Mouse (Mus musculus) heart, postnatal 0 days (tissue): ENCODE data around the gene Ccdc50. TPM values are rescaled to one million over a fixed set of nuclear protein-coding genes. Genes with fewer than 3 reads are reported as not detected.
A peak's percentile ranks its signal among the peaks of the same experiment; 100 is the strongest.

Source experiments
- ATAC-seq: fragments of 200-750 bp; cut with Nextera tagmentation; 2 replicates; pipeline ENCODE4 v1.8.0; 2017; ENCODE audit warnings: low read depth, moderate number of reproducible peaks, moderate library complexity; ENCODE audit not compliant: insufficient read depth
- DNase-seq: peaks from one replicate; pipeline ENCODE4 v3.0.0-alpha.2; 2016; ENCODE audit warnings: low spot score
- H3K27ac ChIP-seq: fragments of 300-500 bp; sonication (generic); 2 replicates; pipeline ENCODE4 v1.5.1; 2014; ENCODE audit warnings: low read depth, mild to moderate bottlenecking
- H3K27me3 ChIP-seq: fragments of 300-500 bp; sonication (generic); 2 replicates; pipeline ENCODE4 v1.6.1; 2014; ENCODE audit warnings: low read length, mixed read lengths; ENCODE audit not compliant: control insufficient read depth, insufficient read depth
- H3K36me3 ChIP-seq: fragments of 300-500 bp; sonication (generic); replicated peaks from 2 replicates; pipeline ENCODE4 v1.6.1; 2014; ENCODE audit warnings: low read length, mixed read lengths; ENCODE audit not compliant: control insufficient read depth, insufficient read depth
- H3K4me1 ChIP-seq: fragments of 300-500 bp; sonication (generic); 2 replicates; pipeline ENCODE4 v1.6.1; 2014; ENCODE audit warnings: antibody characterized with exemption; ENCODE audit not compliant: control insufficient read depth, insufficient read depth
- H3K4me2 ChIP-seq: fragments of 300-500 bp; sonication (generic); 2 replicates; pipeline ENCODE4 v1.6.1; 2014; ENCODE audit warnings: low read depth, mild to moderate bottlenecking, low read length, moderate library complexity
- H3K4me3 ChIP-seq: fragments of 300-500 bp; sonication (generic); 2 replicates; pipeline ENCODE4 v1.5.1; 2014; ENCODE audit warnings: low read depth, low read length
- H3K9ac ChIP-seq: fragments of 300-500 bp; sonication (generic); replicated peaks from 2 replicates; pipeline ENCODE4 v1.6.1; 2014; ENCODE audit warnings: low read depth, low read length, mixed read lengths
- H3K9me3 ChIP-seq: fragments of 300-500 bp; sonication (generic); replicated peaks from 2 replicates; pipeline ENCODE4 v1.6.1; 2016; ENCODE audit warnings: low read length; ENCODE audit not compliant: control insufficient read depth
- CTCF ChIP-seq: IDR thresholded peaks from 2 replicates; pipeline ENCODE4 v1.5.1; 2016; ENCODE audit warnings: antibody characterized with exemption, control low read depth, low read depth
- EP300 ChIP-seq: IDR thresholded peaks from 2 replicates; pipeline ENCODE4 v1.6.1; 2016; ENCODE audit warnings: antibody characterized with exemption, low read depth
- WGBS: fragments of 180-500 bp; shearing (Covaris S2); extraction: QIAGEN DNeasy Blood & Tissue Kit; methylation state at CpG from one replicate; pipeline ENCODE4 v1.1.7; 2014; 5-methylcytosine and 5-hydroxymethylcytosine counted together
- polyA plus RNA-seq: library from polyadenylated mRNA; unstranded; fragments of >200 nt; fragmentation: Nextera tagmentation; extraction: Ambion mirVana; gene quantifications from 2 replicates; pipeline ENCODE4 v1.2.1, GENCODE M21; 2015
- total RNA-seq: library from RNA; depleted of rRNA; stranded (reverse); fragments of >200 nt; gene quantifications from 2 replicates; pipeline ENCODE4 v1.2.3, GENCODE M21; 2014; ENCODE audit warnings: low replicate concordance

Gene Ccdc50
- total and polyA plus RNA-seq, 2 experiments from 2014 or later = 18.8 to 20.9 TPM

DNA sequence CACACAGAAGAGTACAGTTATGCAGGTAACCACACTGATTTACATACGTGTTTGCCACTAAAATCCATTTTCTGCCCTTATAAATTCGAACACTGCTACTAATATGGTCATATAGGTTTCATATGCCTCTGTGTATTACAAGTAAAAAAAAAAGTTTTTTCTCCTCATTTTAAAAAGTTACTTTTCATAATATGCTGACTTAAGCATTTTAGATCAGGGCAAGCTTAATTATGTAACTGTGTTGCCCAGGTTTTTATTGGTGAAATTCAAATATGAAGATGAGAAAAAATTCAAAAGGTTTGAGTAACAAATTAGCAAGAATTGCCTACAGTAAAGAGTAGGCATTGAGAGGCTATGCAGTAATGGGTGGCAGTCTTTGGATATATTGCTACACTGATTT is 62.0 kb downstream of the Ccdc50 start:
- WGBS = 90% methylated on average over 2 of the region's 2 CpGs
- DNase-seq = no peak
- Histone ChIP-seq H3K27ac (no peak overlapping the region), H3K9ac (no peak overlapping the region), H3K9me3 (no peaks in the 10 kb centered on the region), H3K4me2 (no peak overlapping the region), H3K36me3 (peaks cover 18% of the 10 kb centered on the region), H3K4me1 (no peaks in the 10 kb centered on the region), H3K4me3 (no peak overlapping the region), H3K27me3 (no peaks in the 10 kb centered on the region)
- ATAC-seq = no peak
- TF ChIP-seq CTCF (no peak), EP300 (no peak)

DNA sequence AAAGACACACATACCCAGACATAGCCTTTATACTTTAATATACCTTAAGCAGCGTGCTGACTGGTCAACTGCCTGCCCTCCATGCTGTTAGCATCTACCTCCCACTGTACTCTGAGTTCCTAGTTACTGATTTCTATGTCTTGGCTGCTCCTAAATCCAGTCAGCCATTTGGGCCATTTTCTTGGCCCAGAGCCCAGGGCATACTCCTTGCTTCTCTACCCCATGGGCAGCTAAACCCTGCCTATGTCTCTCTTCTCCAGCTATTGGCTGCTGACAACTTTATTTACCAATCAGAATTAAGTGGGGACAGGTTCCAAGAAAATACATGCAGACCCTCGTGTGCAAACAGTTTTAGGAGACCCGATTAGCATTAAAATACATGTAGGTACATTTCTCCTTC is 64.7 kb downstream of the Ccdc50 start:
- DNase-seq = no peak
- Histone ChIP-seq H3K4me1 (no peaks in the 10 kb centered on the region), H3K27me3 (no peaks in the 10 kb centered on the region)

DNA sequence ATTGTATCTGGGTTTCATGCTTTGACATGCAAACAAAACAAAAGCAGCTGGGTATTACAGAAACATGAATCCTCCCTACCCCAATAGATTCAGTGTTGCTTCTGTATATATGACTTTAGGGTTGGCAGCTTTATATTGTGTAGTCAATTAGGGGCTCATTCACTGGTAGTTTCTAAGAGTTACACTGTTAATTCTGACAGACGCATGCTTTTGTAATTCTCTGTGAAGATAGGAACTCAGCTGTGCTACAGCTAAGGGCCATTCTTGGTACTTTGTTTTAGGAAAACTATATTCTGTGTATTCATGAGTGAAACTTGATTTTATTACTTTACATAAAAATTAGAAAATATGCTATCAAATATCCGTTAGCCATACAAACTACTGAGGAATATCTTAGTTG is 65.2 kb downstream of the Ccdc50 start:
- Histone ChIP-seq H3K4me3 (no peak overlapping the region), H3K9ac (no peak overlapping the region), H3K36me3 (no peaks in the 10 kb centered on the region; the same call in 1 of the 2 replicates), H3K4me2 (no peak overlapping the region), H3K27me3 (no peaks in the 10 kb centered on the region), H3K27ac (no peak overlapping the region), H3K9me3 (no peaks in the 10 kb centered on the region), H3K4me1 (no peaks in the 10 kb centered on the region)
- no peak for DNase-seq
- WGBS = 81% methylated on average over 2 of the region's 2 CpGs
- TF ChIP-seq CTCF (no peak), EP300 (no peak)
- ATAC-seq = no peak

More for the DNA sequence above, 64.7 kb downstream of the Ccdc50 start:
- no peak overlapping the region for H3K4me3 ChIP-seq
- no peak overlapping the region for H3K27ac ChIP-seq
- no peak for TF ChIP-seq CTCF
- TF ChIP-seq EP300 = no peak
- no peaks in the 10 kb centered on the region; the same call in 1 of the 2 replicates for H3K36me3 ChIP-seq
- H3K9ac ChIP-seq = no peak overlapping the region
- no peak for ATAC-seq
- H3K4me2 ChIP-seq = no peak overlapping the region
- H3K9me3 ChIP-seq = no peaks in the 10 kb centered on the region
- WGBS = 74% methylated on average over 3 of the region's 3 CpGs

DNA sequence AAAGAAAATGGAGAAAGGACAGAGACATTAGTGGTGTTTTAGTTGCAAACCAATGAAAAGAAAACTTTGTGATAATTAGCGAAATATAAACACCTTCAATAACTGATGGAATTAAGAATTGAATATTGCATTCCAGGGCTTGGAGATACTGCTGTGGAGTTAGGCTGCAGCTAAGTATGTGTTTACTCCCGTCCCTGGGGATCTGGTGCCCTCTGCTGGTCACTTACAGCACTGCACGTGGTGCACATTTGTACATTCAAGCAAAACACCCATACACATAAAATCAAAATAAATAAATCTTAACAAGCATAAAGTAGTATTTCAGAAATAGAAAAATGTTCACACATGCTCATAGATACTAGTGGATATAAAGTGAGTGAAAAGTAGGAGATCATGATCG is 68.6 kb downstream of the Ccdc50 start:
- H3K36me3 ChIP-seq = no peaks in the 10 kb centered on the region
- no peak overlapping the region for H3K4me3 ChIP-seq
- no peak overlapping the region for H3K9ac ChIP-seq
- ATAC-seq = no peak
- no peaks in the 10 kb centered on the region for H3K27me3 ChIP-seq
- WGBS = 19% methylated on average over 4 of the region's 4 CpGs
- no peak overlapping the region for H3K4me2 ChIP-seq
- peak; percentile 23 for DNase-seq
- H3K4me1 ChIP-seq = no peaks in the 10 kb centered on the region
- no peaks in the 10 kb centered on the region for H3K9me3 ChIP-seq
- no peak overlapping the region for H3K27ac ChIP-seq
- peak; percentile 99 for TF ChIP-seq CTCF
- TF ChIP-seq EP300 = no peak

DNA sequence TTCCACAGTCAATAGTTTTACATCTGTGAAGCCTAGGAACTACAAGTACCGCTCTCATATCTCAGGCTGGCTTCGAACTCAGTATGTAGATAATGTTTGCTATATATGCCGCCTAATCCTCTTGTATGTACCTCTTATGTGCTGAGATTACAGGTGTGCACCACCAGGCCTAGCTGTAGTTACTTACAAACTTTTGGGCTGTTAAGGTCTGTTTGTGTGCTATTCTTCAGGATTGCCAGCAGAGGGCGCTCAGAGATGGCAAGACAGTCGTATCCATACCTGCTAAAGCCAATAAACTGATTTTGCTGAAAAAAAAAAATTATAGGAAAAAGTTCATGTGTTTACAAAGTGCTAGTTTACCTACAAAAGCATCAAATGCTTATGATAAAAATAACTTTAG is 80.1 kb downstream of the Ccdc50 start:
- Histone ChIP-seq H3K36me3 (no peaks in the 10 kb centered on the region), H3K4me1 (no peaks in the 10 kb centered on the region), H3K27ac (no peak overlapping the region), H3K27me3 (no peaks in the 10 kb centered on the region), H3K4me2 (no peak overlapping the region), H3K9ac (no peak overlapping the region), H3K9me3 (no peaks in the 10 kb centered on the region), H3K4me3 (no peak overlapping the region)
- WGBS = 21% methylated on average over 5 of the region's 5 CpGs
- DNase-seq = peak; percentile 19
- TF ChIP-seq CTCF = peak; percentile 73
- TF ChIP-seq EP300 = no peak
- ATAC-seq = no peak

DNA sequence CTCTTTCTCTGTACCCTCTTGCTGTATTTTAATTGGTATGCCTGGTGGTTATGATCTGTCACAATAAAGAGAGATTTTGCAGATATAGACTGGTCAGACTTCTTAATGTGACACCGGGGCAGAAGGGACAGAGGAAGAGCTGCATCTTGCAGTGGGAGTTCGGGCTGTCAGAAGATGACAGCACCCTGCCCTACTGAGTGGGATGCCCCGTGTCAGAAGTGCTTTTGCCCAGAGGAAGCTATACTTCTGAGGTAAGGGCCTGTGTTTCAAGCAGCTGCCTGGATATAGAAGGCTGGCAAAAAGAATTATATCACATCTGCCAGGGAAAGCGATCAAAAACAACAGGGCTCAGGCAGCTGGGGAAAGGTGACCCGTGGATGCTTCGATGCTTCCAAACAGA is 82.7 kb downstream of the Ccdc50 start:
- Histone ChIP-seq H3K27me3 (no peaks in the 10 kb centered on the region), H3K27ac (no peak overlapping the region), H3K4me2 (no peak overlapping the region), H3K4me1 (no peaks in the 10 kb centered on the region), H3K9me3 (no peaks in the 10 kb centered on the region), H3K9ac (no peak overlapping the region), H3K4me3 (no peak overlapping the region), H3K36me3 (no peaks in the 10 kb centered on the region)
- no peak for DNase-seq
- ATAC-seq = no peak
- 74% methylated on average over 6 of the region's 6 CpGs for WGBS
- TF ChIP-seq CTCF (no peak), EP300 (no peak)
